Mouse (Mus musculus) embryonic facial prominence, embryonic 10.5 days (tissue): Measurements from ENCODE around the gene Spaca5. TPM values are rescaled to one million over a fixed set of nuclear protein-coding genes. Genes with fewer than 3 reads are reported as not detected.

Experiments used
- DNase-seq: peaks from one replicate; pipeline ENCODE4 v3.0.0-alpha.2; 2017; ENCODE audit warnings: low spot score
- H3K27ac ChIP-seq: fragments of 300-500 bp; sonication (generic); replicated peaks from 2 replicates; pipeline ENCODE4 v1.5.1; 2016; ENCODE audit warnings: mild to moderate bottlenecking
- H3K27me3 ChIP-seq: fragments of 300-500 bp; sonication (generic); replicated peaks from 2 replicates; pipeline ENCODE4 v1.6.1; 2016; ENCODE audit warnings: low read depth, mild to moderate bottlenecking; ENCODE audit not compliant: poor library complexity, severe bottlenecking
- H3K36me3 ChIP-seq: fragments of 300-500 bp; sonication (generic); replicated peaks from 2 replicates; pipeline ENCODE4 v1.6.1; 2016; ENCODE audit warnings: mild to moderate bottlenecking, moderate library complexity
- H3K4me1 ChIP-seq: fragments of 300-500 bp; sonication (generic); 2 replicates; pipeline ENCODE4 v1.6.1; 2016
- H3K4me3 ChIP-seq: fragments of 300-500 bp; sonication (generic); 2 replicates; pipeline ENCODE4 v1.5.1; 2016; ENCODE audit warnings: mild to moderate bottlenecking, moderate library complexity
- H3K9me3 ChIP-seq: fragments of 300-500 bp; sonication (generic); 2 replicates; pipeline ENCODE4 v1.6.1; 2016; ENCODE audit warnings: mild to moderate bottlenecking
- WGBS: fragments of 180-500 bp; shearing (Covaris S2); methylation state at CpG from one replicate; pipeline ENCODE4 v1.1.7; 2016; 5-methylcytosine and 5-hydroxymethylcytosine counted together
- polyA plus RNA-seq: library from polyadenylated mRNA; unstranded; fragments of >200 nt; fragmentation: Nextera tagmentation; extraction: Ambion mirVana; gene quantifications from 2 replicates; pipeline ENCODE4 v1.2.1, GENCODE M21; 2016

Gene Spaca5
- not detected in 2 replicates for polyA plus RNA-seq

GRCm38 (mm10) chrX:21068106-21068505, at the start of gene Spaca5:
TSS of gene Spaca5 (plus strand) at chrX:21068406.
- Histone ChIP-seq H3K4me1 (no peaks in the 10 kb centered on the region), H3K27me3 (no peaks in the 10 kb centered on the region), H3K36me3 (no peaks in the 10 kb centered on the region), H3K4me3 (no peak within 1 kb of the TSS), H3K27ac (no peak within 1 kb of the TSS), H3K9me3 (no peaks in the 10 kb centered on the region)
- DNase-seq, result no peak

GRCm38 (mm10) chrX:21061460-21061859, 6.7 kb upstream of the Spaca5 start:
- Histone ChIP-seq H3K4me3 (peak overlapping the region; percentile 63), H3K27ac (peak overlapping the region; percentile 59; the same call in 1 of the 2 replicates), H3K4me1 (no peaks in the 10 kb centered on the region), H3K9me3 (no peaks in the 10 kb centered on the region), H3K27me3 (no peaks in the 10 kb centered on the region), H3K36me3 (no peaks in the 10 kb centered on the region)
- peak; percentile 7 for DNase-seq
- WGBS, result 27% methylated on average over 9 of the region's 9 CpGs

- H3K27me3 ChIP-seq, result no peaks in the 10 kb centered on the region
- 19% methylated on average over 25 of the region's 25 CpGs for WGBS
- H3K27ac ChIP-seq, result peak within 1 kb of the TSS; percentile 59; the same call in 1 of the 2 replicates
Measured at GRCm38 (mm10) chrX:21061866-21062543, 6.2 kb upstream of the Spaca5 start, which contains the start of gene Zfp182. TSS of gene Zfp182 (minus strand) at chrX:21062316.

GRCm38 (mm10) chrX:21062544-21062890, 5.7 kb upstream of the Spaca5 start:
- Histone ChIP-seq H3K27me3 (no peaks in the 10 kb centered on the region), H3K4me3 (peak overlapping the region; percentile 63; the same call in 1 of the 2 replicates), H3K4me1 (no peaks in the 10 kb centered on the region), H3K27ac (0 out of 2 replicates have a peak overlapping the region, but pooled peaks have one; percentile 59), H3K36me3 (no peaks in the 10 kb centered on the region), H3K9me3 (no peaks in the 10 kb centered on the region)
- WGBS, result 70% methylated on average over 3 of the region's 3 CpGs
- no peak for DNase-seq

More at GRCm38 (mm10) chrX:21061866-21062543, 6.2 kb upstream of the Spaca5 start, which contains the start of gene Zfp182:
- DNase-seq, result peak; percentile 73
- Histone ChIP-seq H3K36me3 (no peaks in the 10 kb centered on the region), H3K9me3 (no peaks in the 10 kb centered on the region), H3K4me1 (no peaks in the 10 kb centered on the region), H3K4me3 (peak within 1 kb of the TSS; percentile 63)

GRCm38 (mm10) chrX:21088645-21088982, 20.4 kb downstream of the Spaca5 start:
- H3K27ac ChIP-seq, result peak overlapping the region; percentile 63
- WGBS, result 36% methylated on average over 6 of the region's 6 CpGs
- H3K4me3 ChIP-seq, result peak overlapping the region; percentile 59
- H3K9me3 ChIP-seq, result peaks cover 3% of the 10 kb centered on the region; the same call in 1 of the 2 replicates
- no peak for DNase-seq
- no peaks in the 10 kb centered on the region for H3K27me3 ChIP-seq
- H3K4me1 ChIP-seq, result no peaks in the 10 kb centered on the region
- H3K36me3 ChIP-seq, result peaks cover 6% of the 10 kb centered on the region; the same call in 1 of the 2 replicates

- H3K4me1 ChIP-seq, result no peaks in the 10 kb centered on the region
- no peaks in the 10 kb centered on the region for H3K9me3 ChIP-seq
- DNase-seq, result peak; percentile 60
- peak within 1 kb of the TSS; percentile 63 for H3K27ac ChIP-seq
- peak within 1 kb of the TSS; percentile 59 for H3K4me3 ChIP-seq
- no peaks in the 10 kb centered on the region for H3K36me3 ChIP-seq
- no peaks in the 10 kb centered on the region for H3K27me3 ChIP-seq
- 19% methylated on average over 27 of the region's 27 CpGs for WGBS
Measured at GRCm38 (mm10) chrX:21088983-21089866, 21.0 kb downstream of the Spaca5 start, which contains the start of gene Zfp300. TSS of gene Zfp300 (minus strand) at chrX:21089527.

GRCm38 (mm10) chrX:21089867-21090239, 21.6 kb downstream of the Spaca5 start:
- Histone ChIP-seq H3K36me3 (no peaks in the 10 kb centered on the region), H3K27ac (no peak overlapping the region), H3K4me1 (no peaks in the 10 kb centered on the region), H3K27me3 (no peaks in the 10 kb centered on the region), H3K9me3 (no peaks in the 10 kb centered on the region), H3K4me3 (peak overlapping the region; percentile 59)
- DNase-seq, result no peak
- 46% methylated on average over 7 of the region's 7 CpGs for WGBS

GRCm38 (mm10) chrX:21115520-21115919, 47.3 kb downstream of the Spaca5 start, which contains the start of gene Ssxa1:
TSS of gene Ssxa1 (plus strand) at chrX:21115820.
- Histone ChIP-seq H3K27me3 (no peaks in the 10 kb centered on the region), H3K9me3 (no peaks in the 10 kb centered on the region), H3K36me3 (no peaks in the 10 kb centered on the region), H3K27ac (no peak within 1 kb of the TSS), H3K4me1 (no peaks in the 10 kb centered on the region), H3K4me3 (no peak within 1 kb of the TSS)
- no peak for DNase-seq
- 78% methylated on average over 4 of the region's 4 CpGs for WGBS

Other genes with a start within 250 kb of the Spaca5 start
- 10.8 and 13.4 TPM in 2 replicates for gene Timp1, start 198.2 kb upstream of the Spaca5 start, polyA plus RNA-seq
- gene Syn1, start 147.4 kb upstream of the Spaca5 start, polyA plus RNA-seq, result 2.2 and 2.3 TPM in 2 replicates
- 2.8 and 3.7 TPM in 2 replicates for gene Cfp, start 136.9 kb upstream of the Spaca5 start, polyA plus RNA-seq
- gene Elk1, start 117.8 kb upstream of the Spaca5 start, polyA plus RNA-seq, result 13.1 and 14.0 TPM in 2 replicates
- gene Uxt, start 106.4 kb upstream of the Spaca5 start, polyA plus RNA-seq, result 67.6 and 69.7 TPM in 2 replicates
- 5.3 and 5.6 TPM in 2 replicates for gene Zfp182, start 6.1 kb upstream of the Spaca5 start, polyA plus RNA-seq
- gene Zfp300, start 21.1 kb downstream of the Spaca5 start, polyA plus RNA-seq, result 1.5 and 1.9 TPM in 2 replicates
- not detected in 2 replicates for gene Ssxa1, start 47.4 kb downstream of the Spaca5 start, polyA plus RNA-seq
- not detected in 2 replicates for gene Gm21876, start 107.2 kb downstream of the Spaca5 start, polyA plus RNA-seq